Mouse (Mus musculus): ENCODE results near the gene Tmprss6.

The Tmprss6 gene

GRCm38 (mm10) chr15:78413083-78413718 is 55.2 kb downstream of the Tmprss6 start:
- peak; percentile 90 for DNase-seq

GRCm38 (mm10) chr15:78409570-78410052 is 58.8 kb downstream of the Tmprss6 start:
- DNase-seq, result peak; percentile 54

GRCm38 (mm10) chr15:78406293-78406934 is 62.0 kb downstream of the Tmprss6 start, which contains the start of gene Mpst:
Mpst (plus strand) TSS chr15:78406416.
- DNase-seq, result peak; percentile 94

GRCm38 (mm10) chr15:78405517-78406211 is 62.8 kb downstream of the Tmprss6 start, which contains the start of gene Tst:
Tst (minus strand) TSS chr15:78405907.
- peak; percentile 91 for DNase-seq

- no peak for DNase-seq
Measured at GRCm38 (mm10) chr15:78405098-78405497, 63.3 kb downstream of the Tmprss6 start.

GRCm38 (mm10) chr15:78403896-78404295 is 64.5 kb downstream of the Tmprss6 start:
- no peak for DNase-seq

GRCm38 (mm10) chr15:78403301-78403741 is 65.1 kb downstream of the Tmprss6 start:
- DNase-seq, result peak; percentile 64

GRCm38 (mm10) chr15:78402423-78402822 is 66.0 kb downstream of the Tmprss6 start:
- peak; percentile 42 for DNase-seq

- peak; percentile 38 for DNase-seq
Measured at GRCm38 (mm10) chr15:78401921-78402320, 66.5 kb downstream of the Tmprss6 start.

GRCm38 (mm10) chr15:78401345-78401744 is 67.1 kb downstream of the Tmprss6 start:
- DNase-seq, result no peak

GRCm38 (mm10) chr15:78395478-78395962 is 72.9 kb downstream of the Tmprss6 start, which contains the start of gene Tex33:
Tex33 (minus strand) TSS chr15:78395912.
- DNase-seq, result no peak

GRCm38 (mm10) chr15:78390855-78391254 is 77.6 kb downstream of the Tmprss6 start:
- DNase-seq, result no peak

Data from liver (tissue).